Mouse (Mus musculus): ENCODE measurements around the gene Crp. TPM values are rescaled to one million over a fixed set of nuclear protein-coding genes. Genes with fewer than 3 reads are reported as not detected.

Gene Crp
- polyA plus RNA-seq (2012; rRNA removed), result not detected in 2 replicates

DNA sequence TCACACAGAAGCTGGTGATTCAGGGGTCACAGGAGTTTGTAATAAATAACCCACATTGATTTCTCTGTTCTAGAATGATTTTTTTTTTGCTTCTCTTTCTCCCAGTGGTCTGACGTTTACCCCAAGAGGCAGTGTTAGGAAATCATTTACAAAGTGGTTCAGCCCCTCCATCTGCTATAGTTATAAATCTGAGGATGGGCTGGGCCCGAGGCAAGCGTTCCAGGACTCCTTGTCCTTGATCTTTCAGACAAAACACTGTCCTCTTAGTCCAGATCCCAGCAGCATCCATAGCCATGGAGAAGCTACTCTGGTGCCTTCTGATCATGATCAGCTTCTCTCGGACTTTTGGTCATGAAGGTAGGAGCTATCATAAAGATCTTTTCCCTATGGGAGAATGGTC, at the start of gene Crp:
Crp (plus strand) TSS at position 212 of the 400 bp plus-strand sequence.
- H3K4me3 ChIP-seq (ENCODE audit: insufficient read depth, low read length), result no peak within 1 kb of the TSS
- no peaks in the 10 kb centered on the region for H3K4me1 ChIP-seq (ENCODE audit: control insufficient read depth, insufficient read depth, low read length)
- TF ChIP-seq CTCF (IDR thresholded peaks at IDR 0.05; ENCODE audit: extremely low read depth, insufficient read depth, low read length) (no peak), POLR2A (IDR thresholded peaks at IDR 0.05; ENCODE audit: extremely low read depth, insufficient read depth, low read length) (no peak)
- no peak within 1 kb of the TSS for H3K27ac ChIP-seq (ENCODE audit: insufficient read depth, low read length)

- no peak overlapping the region for H3K4me3 ChIP-seq (ENCODE audit: insufficient read depth, low read length)
- H3K27ac ChIP-seq (ENCODE audit: insufficient read depth, low read length), result no peak overlapping the region
- TF ChIP-seq CTCF (IDR thresholded peaks at IDR 0.05; ENCODE audit: extremely low read depth, insufficient read depth, low read length) (no peak), POLR2A (IDR thresholded peaks at IDR 0.05; ENCODE audit: extremely low read depth, insufficient read depth, low read length) (no peak)
- H3K4me1 ChIP-seq (ENCODE audit: control insufficient read depth, insufficient read depth, low read length), result no peaks in the 10 kb centered on the region
Observed at GRCm38 (mm10) chr1:172649396-172649795, 48.5 kb upstream of the Crp start.

DNA sequence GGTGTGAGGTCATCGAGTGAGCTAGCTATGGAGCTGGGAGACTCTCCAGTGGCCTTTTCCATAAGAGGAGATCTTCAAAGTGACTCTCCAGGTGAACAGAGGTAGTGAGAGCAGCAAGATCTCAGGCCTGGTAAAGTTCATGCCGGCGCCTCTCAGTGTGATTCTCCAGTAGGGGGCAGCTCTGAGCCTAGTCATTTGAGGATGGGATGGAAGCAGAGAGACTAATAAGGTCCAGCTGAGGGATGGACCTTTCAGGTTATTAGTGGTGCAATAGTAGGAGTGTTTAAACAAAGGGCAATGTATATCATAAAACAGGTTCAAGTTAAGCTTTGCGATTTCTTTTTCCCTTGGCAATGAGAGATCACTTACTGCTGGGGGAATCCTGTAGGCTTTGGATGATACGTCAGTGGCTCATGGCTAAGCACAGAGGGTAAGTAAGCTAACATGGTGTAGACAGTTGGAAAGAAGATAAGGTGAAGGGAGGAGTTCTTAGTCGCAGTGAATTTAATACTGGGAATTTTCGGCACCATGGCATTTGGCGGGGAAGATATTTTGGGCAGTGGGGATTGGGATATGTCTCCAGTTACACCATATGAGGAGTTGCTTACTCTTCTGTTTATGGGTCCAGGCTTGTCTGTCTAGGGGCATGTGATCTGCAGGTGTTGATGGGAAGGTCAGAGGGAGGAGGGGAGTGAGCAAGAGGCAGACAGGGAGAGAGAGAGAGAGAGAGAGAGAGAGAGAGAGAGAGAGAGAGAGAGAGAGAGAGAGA, 47.2 kb upstream of the Crp start:
- Histone ChIP-seq H3K4me3 (ENCODE audit: insufficient read depth, low read length) (no peak overlapping the region), H3K4me1 (ENCODE audit: control insufficient read depth, insufficient read depth, low read length) (no peaks in the 10 kb centered on the region), H3K27ac (ENCODE audit: insufficient read depth, low read length) (no peak overlapping the region)
- TF ChIP-seq CTCF (IDR thresholded peaks at IDR 0.05; ENCODE audit: extremely low read depth, insufficient read depth, low read length), result peak; percentile 33
- TF ChIP-seq POLR2A (IDR thresholded peaks at IDR 0.05; ENCODE audit: extremely low read depth, insufficient read depth, low read length), result no peak

DNA sequence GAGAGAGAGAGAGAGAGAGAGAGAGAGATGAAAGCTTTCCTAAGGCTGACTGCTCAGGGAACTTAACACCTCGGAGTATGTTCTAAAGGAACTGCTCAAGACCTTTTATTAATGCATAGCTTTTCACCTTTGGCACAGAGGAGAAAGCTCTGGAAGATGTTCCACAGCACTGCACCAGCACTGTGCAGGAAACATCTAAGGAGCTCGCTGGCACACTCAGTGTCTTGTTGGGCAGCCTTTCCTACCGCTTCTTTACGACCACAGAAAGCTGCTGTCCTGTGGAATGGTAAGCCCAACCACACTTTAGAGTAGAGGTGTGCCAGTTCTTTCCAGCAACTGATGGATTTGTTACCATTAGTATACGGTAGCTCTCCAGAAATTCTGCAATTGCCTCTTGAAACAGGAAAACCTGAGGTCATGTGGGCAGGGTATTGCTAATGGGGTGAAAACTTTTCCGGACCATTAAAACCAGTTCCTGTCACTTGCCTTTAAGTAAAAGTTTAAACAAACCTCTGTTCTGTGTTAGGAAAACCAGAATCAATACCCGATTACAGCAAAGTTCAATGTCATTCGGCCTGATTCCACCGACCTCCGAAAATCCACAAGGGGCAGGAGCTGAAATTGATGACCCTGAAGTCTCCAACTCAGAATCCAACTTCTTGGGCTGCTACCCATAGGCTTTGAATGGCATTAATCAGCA, 46.4 kb upstream of the Crp start:
- TF ChIP-seq CTCF (IDR thresholded peaks at IDR 0.05; ENCODE audit: extremely low read depth, insufficient read depth, low read length) (no peak), POLR2A (IDR thresholded peaks at IDR 0.05; ENCODE audit: extremely low read depth, insufficient read depth, low read length) (no peak)
- H3K27ac ChIP-seq (ENCODE audit: insufficient read depth, low read length), result no peak overlapping the region
- H3K4me3 ChIP-seq (ENCODE audit: insufficient read depth, low read length), result no peak overlapping the region
- H3K4me1 ChIP-seq (ENCODE audit: control insufficient read depth, insufficient read depth, low read length), result no peaks in the 10 kb centered on the region

DNA sequence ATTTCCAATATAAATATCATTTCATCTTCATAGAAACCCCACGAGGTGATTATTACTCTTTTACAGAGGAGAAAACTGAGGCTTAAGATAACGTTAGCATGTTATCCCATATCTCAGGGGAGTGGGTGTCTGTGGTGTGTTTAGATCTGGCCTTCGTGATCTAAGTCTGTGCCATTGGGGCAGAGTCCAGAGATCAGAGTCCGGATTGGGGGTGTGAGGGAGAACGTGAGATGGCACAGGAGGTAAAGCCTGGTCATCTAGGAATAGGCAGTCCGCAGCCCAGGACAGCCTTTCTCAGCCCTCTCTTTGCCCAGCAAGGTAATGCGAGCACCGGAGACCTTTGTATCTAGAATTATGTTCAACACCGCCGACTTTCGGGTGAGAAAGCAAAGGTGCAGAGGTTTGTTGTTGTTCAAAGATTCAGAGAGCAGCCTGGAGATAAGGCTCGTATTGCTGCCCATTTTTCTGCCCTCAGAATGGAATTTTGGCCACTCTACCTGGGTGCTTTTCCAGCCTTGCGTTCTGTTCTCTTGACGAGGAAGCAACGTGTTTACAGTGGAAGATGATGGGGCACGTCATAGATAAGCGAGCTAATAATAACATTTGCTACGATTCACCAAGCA, 45.7 kb upstream of the Crp start:
- no peak overlapping the region for H3K4me3 ChIP-seq (ENCODE audit: insufficient read depth, low read length)
- TF ChIP-seq CTCF (IDR thresholded peaks at IDR 0.05; ENCODE audit: extremely low read depth, insufficient read depth, low read length) (no peak), POLR2A (IDR thresholded peaks at IDR 0.05; ENCODE audit: extremely low read depth, insufficient read depth, low read length) (no peak)

GRCm38 (mm10) chr1:172653900-172654299, 44.0 kb upstream of the Crp start:
- TF ChIP-seq POLR2A (IDR thresholded peaks at IDR 0.05; ENCODE audit: extremely low read depth, insufficient read depth, low read length) (no peak), CTCF (IDR thresholded peaks at IDR 0.05; ENCODE audit: extremely low read depth, insufficient read depth, low read length) (no peak)
- no peak overlapping the region for H3K27ac ChIP-seq (ENCODE audit: insufficient read depth, low read length)
- no peak overlapping the region for H3K4me3 ChIP-seq (ENCODE audit: insufficient read depth, low read length)
- no peaks in the 10 kb centered on the region for H3K4me1 ChIP-seq (ENCODE audit: control insufficient read depth, insufficient read depth, low read length)

More for the DNA sequence above, 45.7 kb upstream of the Crp start:
- Histone ChIP-seq H3K27ac (ENCODE audit: insufficient read depth, low read length) (no peak overlapping the region), H3K4me1 (ENCODE audit: control insufficient read depth, insufficient read depth, low read length) (no peaks in the 10 kb centered on the region)

DNA sequence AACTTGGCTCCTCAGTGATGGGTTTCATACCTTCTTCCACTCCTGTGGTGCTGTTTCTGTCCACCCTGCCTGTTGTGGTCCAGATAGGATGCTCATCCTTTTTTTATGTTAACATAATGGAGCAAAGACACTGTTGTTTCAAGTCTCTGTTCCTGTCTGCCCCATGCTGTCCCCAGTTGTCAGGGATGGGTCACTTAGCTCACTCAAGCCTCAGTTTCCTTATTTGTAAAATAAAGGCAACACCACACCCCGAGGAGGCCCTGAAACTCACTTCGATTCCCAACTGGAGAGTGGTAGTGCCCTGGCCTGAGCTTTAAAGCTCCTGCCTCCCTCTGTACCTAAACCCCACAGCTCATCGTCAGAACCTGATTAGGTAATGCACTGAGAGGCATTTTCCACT, 40.6 kb upstream of the Crp start:
- H3K4me1 ChIP-seq (ENCODE audit: control insufficient read depth, insufficient read depth, low read length), result no peaks in the 10 kb centered on the region
- no peak overlapping the region for H3K4me3 ChIP-seq (ENCODE audit: insufficient read depth, low read length)
- TF ChIP-seq POLR2A (IDR thresholded peaks at IDR 0.05; ENCODE audit: extremely low read depth, insufficient read depth, low read length) (no peak), CTCF (IDR thresholded peaks at IDR 0.05; ENCODE audit: extremely low read depth, insufficient read depth, low read length) (no peak)
- no peak overlapping the region for H3K27ac ChIP-seq (ENCODE audit: insufficient read depth, low read length)

- Histone ChIP-seq H3K4me3 (ENCODE audit: insufficient read depth, low read length) (no peak overlapping the region), H3K4me1 (ENCODE audit: control insufficient read depth, insufficient read depth, low read length) (no peaks in the 10 kb centered on the region), H3K27ac (ENCODE audit: insufficient read depth, low read length) (no peak overlapping the region)
- no peak for TF ChIP-seq CTCF (IDR thresholded peaks at IDR 0.05; ENCODE audit: extremely low read depth, insufficient read depth, low read length)
- TF ChIP-seq POLR2A (IDR thresholded peaks at IDR 0.05; ENCODE audit: extremely low read depth, insufficient read depth, low read length), result no peak
Observed at GRCm38 (mm10) chr1:172659688-172660087, 38.2 kb upstream of the Crp start.

DNA sequence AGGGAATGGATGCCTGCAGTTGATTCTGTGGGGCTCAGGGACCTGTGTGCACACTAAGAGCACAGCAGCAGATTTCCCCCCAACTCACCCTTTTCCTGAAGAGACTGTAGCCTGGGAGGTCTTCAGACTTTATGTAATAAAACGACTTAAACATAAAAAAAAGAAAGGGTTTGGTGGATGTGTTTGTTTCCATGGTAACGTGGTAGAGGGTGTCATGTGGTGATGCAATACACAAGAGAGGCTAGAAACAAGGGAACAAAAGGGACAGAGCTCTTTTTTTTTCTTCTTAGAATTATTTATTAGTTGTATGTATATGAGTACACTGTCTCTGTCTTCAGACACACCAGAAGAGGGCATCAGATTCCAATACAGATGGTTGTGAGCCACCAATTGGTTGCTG, 32.4 kb upstream of the Crp start:
- H3K4me3 ChIP-seq (ENCODE audit: insufficient read depth, low read length), result no peak overlapping the region
- no peaks in the 10 kb centered on the region; the same call in 1 of the 2 replicates for H3K4me1 ChIP-seq (ENCODE audit: control insufficient read depth, insufficient read depth, low read length)
- TF ChIP-seq CTCF (IDR thresholded peaks at IDR 0.05; ENCODE audit: extremely low read depth, insufficient read depth, low read length) (no peak), POLR2A (IDR thresholded peaks at IDR 0.05; ENCODE audit: extremely low read depth, insufficient read depth, low read length) (no peak)
- no peak overlapping the region for H3K27ac ChIP-seq (ENCODE audit: insufficient read depth, low read length)

Measured in cortical plate, adult 2 months (tissue).